Mouse (Mus musculus) CH12.LX (cell line): Measurements from ENCODE around the gene Apon.
"Not testable (repeated sequence)": the region's sequence is repeated elsewhere in the genome, so short reads cannot be mapped to it uniquely, and the experiment has no call there.

Source experiments
- CTCF ChIP-seq, 2 experiments: IDR thresholded peaks in 1 of 2; conservative IDR thresholded peaks in 1 of 2; 2 replicates each; pipeline ENCODE4 v1.5.1; 2011 to 2012; ENCODE audit warnings: low read depth in 2 of 2, low read length in 2 of 2, improper control_type of control experiment in 1 of 2, inconsistent platforms in 1 of 2, mild to moderate bottlenecking in 1 of 2, moderate library complexity in 1 of 2
- E2F4 ChIP-seq: IDR thresholded peaks from 2 replicates; pipeline ENCODE4 v1.6.1; 2011; ENCODE audit warnings: low read depth, low read length, improper control_type of control experiment; ENCODE audit not compliant: insufficient replicate concordance
- HCFC1 ChIP-seq: IDR thresholded peaks from 2 replicates; pipeline ENCODE4 v1.6.1; 2012; ENCODE audit warnings: low read depth, mild to moderate bottlenecking, inconsistent platforms, low read length, improper control_type of control experiment
- IRF4 ChIP-seq: IDR thresholded peaks from 2 replicates; pipeline ENCODE4 v1.6.1; 2014; ENCODE audit warnings: low read depth, mild to moderate bottlenecking, inconsistent platforms, low read length, improper control_type of control experiment
- MAX ChIP-seq: IDR thresholded peaks from 2 replicates; pipeline ENCODE4 v1.6.1; 2011; ENCODE audit warnings: low read length, improper control_type of control experiment
- MEF2A ChIP-seq: IDR thresholded peaks from 2 replicates; pipeline ENCODE4 v1.6.1; 2014; ENCODE audit warnings: low read depth, mild to moderate bottlenecking, inconsistent platforms, low read length, improper control_type of control experiment, borderline replicate concordance
- POLR2A ChIP-seq: IDR thresholded peaks from 2 replicates; pipeline ENCODE4 v1.6.1; 2011; ENCODE audit warnings: low read depth, mild to moderate bottlenecking, improper control_type of control experiment, low read length
- POLR2AphosphoS2 ChIP-seq: IDR thresholded peaks from 2 replicates; pipeline ENCODE4 v1.6.1; 2011; ENCODE audit warnings: low read depth, low read length, improper control_type of control experiment
- SIN3A ChIP-seq: IDR thresholded peaks from 2 replicates; pipeline ENCODE4 v1.6.1; 2012; ENCODE audit warnings: low read length, improper control_type of control experiment, inconsistent platforms
- UBTF ChIP-seq: IDR thresholded peaks from 2 replicates; pipeline ENCODE4 v1.6.1; 2012; ENCODE audit warnings: low read depth, mild to moderate bottlenecking, inconsistent platforms, low read length, improper control_type of control experiment, moderate library complexity

GRCm38 (mm10) chr10:128290594-128290993, 36.7 kb downstream of the Apon start:
- TF ChIP-seq POLR2A; CTCF (conservative IDR thresholded peaks at IDR 0.05 in 1 of 2, IDR thresholded peaks at IDR 0.05 in 1 of 2; ENCODE audit: low read depth in 2 of 2, low read length in 2 of 2); IRF4; MAX; POLR2AphosphoS2; UBTF; HCFC1; MEF2A; E2F4; SIN3A: not testable (repeated sequence)
